Mouse (Mus musculus): Measurements from ENCODE around the gene Ipo11. TPM values are rescaled to one million over a fixed set of nuclear protein-coding genes. Genes with fewer than 3 reads are reported as not detected.

The Ipo11 gene
- total and polyA plus RNA-seq, 3 experiments, result 41.2 to 91.5 (median 52.4) TPM

DNA sequence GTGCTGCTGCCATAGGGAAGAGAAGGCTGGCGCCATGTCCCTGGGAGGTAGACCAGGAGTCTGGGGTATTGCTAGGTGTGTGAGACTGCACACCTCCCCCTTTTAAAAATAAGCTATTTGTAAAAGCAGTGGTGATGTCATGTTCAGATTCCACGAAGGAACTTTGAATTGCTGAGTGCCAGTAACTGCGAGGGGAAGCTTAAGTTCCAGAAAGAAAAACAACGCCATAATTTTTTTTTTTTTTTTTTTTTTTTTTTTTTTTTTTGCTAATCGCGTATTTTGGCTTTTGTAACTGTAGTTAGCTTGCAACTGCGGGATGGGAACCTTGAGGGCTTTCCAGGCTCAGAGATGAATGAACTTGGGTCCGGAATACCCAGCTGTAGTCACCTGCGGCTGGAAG, 8.8 kb upstream of the Ipo11 start:
- Histone ChIP-seq H3K4me1 (ENCODE audit: control insufficient read depth in 1 of 2, insufficient read depth in 2 of 2) (peaks cover 3 to 18% of the 10 kb centered on the region in 2 experiments; a peak in 3 of 4 replicates), H3K4me2 (ENCODE audit: insufficient read depth, low read depth, poor library complexity, severe bottlenecking) (no peak overlapping the region), H3K36me3 (replicated peaks in 1 of 2; ENCODE audit: control insufficient read depth in 1 of 2, insufficient read depth in 1 of 2, low read length in 1 of 2) (peaks cover 12 to 16% of the 10 kb centered on the region in 2 experiments), H3K27me3 (replicated peaks) (no peaks in the 10 kb centered on the region), H3K4me3 (replicated peaks in 1 of 3; ENCODE audit: low read depth in 2 of 3, low read length in 2 of 3, poor library complexity in 1 of 3) (no peak overlapping the region), H3K79me2 (replicated peaks; ENCODE audit: control insufficient read depth, extremely low read depth, insufficient read depth, poor library complexity, severe bottlenecking) (peaks cover 26% of the 10 kb centered on the region), H3K9me3 (replicated peaks; ENCODE audit: low read length) (no peaks in the 10 kb centered on the region), H3K9ac (ENCODE audit: insufficient read depth, low read depth) (no peak overlapping the region), H3K27ac (ENCODE audit: insufficient read depth, low read depth) (no peak overlapping the region)
- dilution Hi-C loops (cut with MboI; ENCODE audit: extremely low pct_ligation_motif_present, extremely low pct_unique_long_range_greater_than_20kb, low sequenced_read_pairs) (no loop called here), in situ Hi-C loops (cut with MboI; ENCODE audit: low pct_ligation_motif_present, low pct_unique_long_range_greater_than_20kb, low sequenced_read_pairs) (loop anchor here (10.0 kb wide), 1 partner anchor 149 kb away; no protein-coding TSS in a partner anchor)
- no peak for TF ChIP-seq ZKSCAN1 (IDR thresholded peaks at IDR 0.05; ENCODE audit: borderline replicate concordance, low read depth, low read length)
- TF ChIP-seq ZNF384 (IDR thresholded peaks at IDR 0.05; ENCODE audit: low read depth, low read length), result 0 out of 2 replicates have a peak, but pooled peaks have one; percentile 14
- no peak for TF ChIP-seq MAZ (IDR thresholded peaks at IDR 0.05; ENCODE audit: low read depth, low read length)
- no peak for TF ChIP-seq USF2 (conservative IDR thresholded peaks at IDR 0.05; ENCODE audit: low read depth, low read length)
- TF ChIP-seq USF1 (IDR thresholded peaks at IDR 0.05; ENCODE audit: low read depth, low read length), result no peak
- TF ChIP-seq NRF1 (IDR thresholded peaks at IDR 0.05; ENCODE audit: low read depth, low read length), result no peak
- TF ChIP-seq TBP (conservative IDR thresholded peaks at IDR 0.05; ENCODE audit: low read depth, low read length), result no peak
- no peak for DNase-seq (ENCODE audit: extremely low read depth)

DNA sequence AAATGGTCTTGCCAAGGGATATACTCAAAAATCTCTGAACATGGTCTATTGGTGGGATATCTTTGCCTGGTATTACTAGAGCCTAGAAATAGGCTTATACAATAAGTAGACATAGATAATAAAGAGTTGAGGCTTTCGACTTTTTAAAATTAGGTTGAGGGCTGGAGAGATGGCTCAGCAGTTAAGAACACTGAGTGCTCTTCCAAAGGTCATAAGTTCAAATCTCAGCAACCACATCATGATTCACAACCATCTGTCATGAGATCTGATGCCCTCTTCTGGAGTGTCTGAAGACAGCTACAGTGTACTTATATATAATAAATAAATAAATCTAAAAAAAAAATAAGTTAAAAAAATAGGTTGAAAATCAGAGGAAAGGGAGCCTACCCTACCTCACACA, 6.0 kb upstream of the Ipo11 start:
- H3K9ac ChIP-seq (ENCODE audit: insufficient read depth, low read depth), result no peak overlapping the region
- no peaks in the 10 kb centered on the region for H3K36me3 ChIP-seq (replicated peaks in 1 of 2; ENCODE audit: control insufficient read depth in 1 of 2, insufficient read depth in 1 of 2, low read length in 1 of 2)
- H3K4me3 ChIP-seq (replicated peaks in 1 of 3; ENCODE audit: low read depth in 2 of 3, low read length in 2 of 3, poor library complexity in 1 of 3), result no peak overlapping the region
- no peaks in the 10 kb centered on the region for H3K27me3 ChIP-seq (replicated peaks)
- dilution Hi-C loops (cut with MboI; ENCODE audit: extremely low pct_ligation_motif_present, extremely low pct_unique_long_range_greater_than_20kb, low sequenced_read_pairs) (no loop called here), in situ Hi-C loops (cut with MboI; ENCODE audit: low pct_ligation_motif_present, low pct_unique_long_range_greater_than_20kb, low sequenced_read_pairs) (loop anchor here (10.0 kb wide), 1 partner anchor 152 kb away; no protein-coding TSS in a partner anchor)
- no peaks in the 10 kb centered on the region for H3K9me3 ChIP-seq (replicated peaks; ENCODE audit: low read length)
- no peak for DNase-seq (ENCODE audit: extremely low read depth)
- TF ChIP-seq TBP (conservative IDR thresholded peaks at IDR 0.05; ENCODE audit: low read depth, low read length) (no peak), USF1 (IDR thresholded peaks at IDR 0.05; ENCODE audit: low read depth, low read length) (no peak), MEF2A (IDR thresholded peaks at IDR 0.05; ENCODE audit: borderline replicate concordance, low read depth, low read length) (no peak), MAZ (IDR thresholded peaks at IDR 0.05; ENCODE audit: low read depth, low read length) (no peak), SMC3 (IDR thresholded peaks at IDR 0.05; ENCODE audit: low read depth, low read length) (no peak), UBTF (IDR thresholded peaks at IDR 0.05; ENCODE audit: low read depth, low read length) (no peak)
- no peak overlapping the region for H3K4me2 ChIP-seq (ENCODE audit: insufficient read depth, low read depth, poor library complexity, severe bottlenecking)
- no peak overlapping the region for H3K27ac ChIP-seq (ENCODE audit: insufficient read depth, low read depth)
- H3K4me1 ChIP-seq (ENCODE audit: control insufficient read depth in 1 of 2, insufficient read depth in 2 of 2), result peaks cover 0 to 6% of the 10 kb centered on the region in 2 experiments; a peak in 3 of 4 replicates
- peaks cover 7% of the 10 kb centered on the region for H3K79me2 ChIP-seq (replicated peaks; ENCODE audit: control insufficient read depth, extremely low read depth, insufficient read depth, poor library complexity, severe bottlenecking)
